Mouse (Mus musculus) embryonic fibroblast, embryonic 13.5 days (primary cell): ENCODE results near the gene Efnb3.

Experiments
- CTCF ChIP-seq: IDR thresholded peaks from 2 replicates; pipeline ENCODE4 v1.5.1; 2011; ENCODE audit warnings: mild to moderate bottlenecking, control low read depth, low read length, moderate library complexity, borderline replicate concordance; ENCODE audit not compliant: insufficient read depth
- POLR2A ChIP-seq: IDR thresholded peaks from 2 replicates; pipeline ENCODE4 v1.6.1; 2011; ENCODE audit warnings: low read depth, mild to moderate bottlenecking, control low read depth, low read length, moderate library complexity

- TF ChIP-seq CTCF (no peak), POLR2A (peak; percentile 86)
Observed at GRCm38 (mm10) chr11:69605726-69606490, 45.9 kb upstream of the Efnb3 start, which contains the start of gene Atp1b2.
